Mouse (Mus musculus) limb, embryonic 14.5 days (tissue): ENCODE data around the gene Hspb2. TPM values are rescaled to one million over a fixed set of nuclear protein-coding genes. Genes with fewer than 3 reads are reported as not detected.

Source experiments
- ATAC-seq: fragments of 200-750 bp; cut with Nextera tagmentation; 2 replicates; pipeline ENCODE4 v1.8.0; 2017; ENCODE audit warnings: low read depth, moderate number of reproducible peaks, moderate TSS enrichment; ENCODE audit not compliant: low FRiP score
- DNase-seq: peaks from one replicate; pipeline ENCODE4 v3.0.0-alpha.2; 2015; ENCODE audit warnings: low spot score
- H3K27ac ChIP-seq: fragments of 300-500 bp; sonication (generic); replicated peaks from 2 replicates; pipeline ENCODE4 v1.5.1; 2014; ENCODE audit warnings: low read depth, mild to moderate bottlenecking, low read length, moderate library complexity, mixed read lengths
- H3K27me3 ChIP-seq: fragments of 300-500 bp; sonication (generic); 2 replicates; pipeline ENCODE4 v1.6.1; 2014; ENCODE audit warnings: low read length, mixed read lengths; ENCODE audit not compliant: control insufficient read depth, insufficient read depth
- H3K36me3 ChIP-seq: fragments of 300-500 bp; sonication (generic); 2 replicates; pipeline ENCODE4 v1.6.1; 2014; ENCODE audit warnings: mild to moderate bottlenecking, low read length, moderate library complexity, mixed read lengths; ENCODE audit not compliant: control insufficient read depth, insufficient read depth
- H3K4me1 ChIP-seq: fragments of 300-500 bp; sonication (generic); 2 replicates; pipeline ENCODE4 v1.6.1; 2014; ENCODE audit warnings: antibody characterized with exemption, low read length, mixed read lengths; ENCODE audit not compliant: control insufficient read depth, insufficient read depth
- H3K4me2 ChIP-seq: fragments of 300-500 bp; sonication (generic); replicated peaks from 2 replicates; pipeline ENCODE4 v1.6.1; 2014; ENCODE audit warnings: low read depth, mild to moderate bottlenecking, low read length, moderate library complexity; ENCODE audit not compliant: severe bottlenecking
- H3K4me3 ChIP-seq: fragments of 300-500 bp; sonication (generic); replicated peaks from 2 replicates; pipeline ENCODE4 v1.5.1; 2014; ENCODE audit warnings: low read length
- H3K9ac ChIP-seq: fragments of 300-500 bp; sonication (generic); 2 replicates; pipeline ENCODE4 v1.6.1; 2014; ENCODE audit warnings: mild to moderate bottlenecking, low read depth, low read length, moderate library complexity; ENCODE audit not compliant: severe bottlenecking
- H3K9me3 ChIP-seq: fragments of 300-500 bp; sonication (generic); 2 replicates; pipeline ENCODE4 v1.6.1; 2016; ENCODE audit warnings: low read length; ENCODE audit not compliant: control insufficient read depth
- POLR2A ChIP-seq: fragments of 200-500 bp; IDR thresholded peaks from 2 replicates; pipeline ENCODE4 v1.8.0; 2012; ENCODE audit warnings: inconsistent platforms, mild to moderate bottlenecking, moderate library complexity, borderline replicate concordance; ENCODE audit not compliant: insufficient read depth, insufficient read length; ENCODE audit errors: extremely low read depth
- WGBS: fragments of 180-500 bp; shearing (Covaris S2); extraction: QIAGEN DNeasy Blood & Tissue Kit; methylation state at CpG from one replicate; pipeline ENCODE4 v1.1.7; 2014; 5-methylcytosine and 5-hydroxymethylcytosine counted together
- polyA plus RNA-seq, 2 experiments: library from polyadenylated mRNA; depleted of rRNA in 1 of 2; stranded (reverse) in 1 of 2; unstranded in 1 of 2; fragments of >200 nt; fragmentation: Nextera tagmentation in 1 of 2; extraction: Ambion mirVana in 1 of 2; gene quantifications; 2 replicates each; pipeline versions ENCODE4 v1.2.1 to v1.2.3; 2012 to 2014

Hspb2 gene
- polyA plus RNA-seq, 2 experiments, result 53.0 to 78.7 TPM

- peak within 1 kb of the TSS; percentile 32 for H3K4me3 ChIP-seq
- H3K27me3 ChIP-seq, result peaks cover 3% of the 10 kb centered on the region; the same call in 1 of the 2 replicates
- H3K9ac ChIP-seq, result peak within 1 kb of the TSS; percentile 45; the same call in 1 of the 2 replicates
- no peak within 1 kb of the TSS for H3K27ac ChIP-seq
- H3K4me2 ChIP-seq, result peak within 1 kb of the TSS; percentile 54
- peaks cover 6% of the 10 kb centered on the region for H3K4me1 ChIP-seq
- 1% methylated on average over 19 of the region's 19 CpGs for WGBS
- H3K9me3 ChIP-seq, result no peaks in the 10 kb centered on the region
- no peaks in the 10 kb centered on the region for H3K36me3 ChIP-seq
- TF ChIP-seq POLR2A, result no peak
- peak; percentile 21 for DNase-seq
- peak; percentile 26; the same call in 1 of the 2 replicates for ATAC-seq
Observed at GRCm38 (mm10) chr9:50746214-50746677, 5.9 kb downstream of the Hspb2 start, which contains the start of gene 2310030G06Rik. Gene 2310030G06Rik, minus strand, starts transcription at chr9:50746536.

- TF ChIP-seq POLR2A, result no peak
- H3K4me2 ChIP-seq, result peak overlapping the region; percentile 54
- peaks cover 6% of the 10 kb centered on the region for H3K4me1 ChIP-seq
- no peak for DNase-seq
- H3K27me3 ChIP-seq, result peaks cover 3% of the 10 kb centered on the region; the same call in 1 of the 2 replicates
- no peaks in the 10 kb centered on the region for H3K36me3 ChIP-seq
- H3K9ac ChIP-seq, result 0 out of 2 replicates have a peak overlapping the region, but pooled peaks have one; percentile 45
- WGBS, result 14% methylated on average over 7 of the region's 7 CpGs
- H3K9me3 ChIP-seq, result no peaks in the 10 kb centered on the region
- ATAC-seq, result no peak
- peak overlapping the region; percentile 32 for H3K4me3 ChIP-seq
- no peak overlapping the region for H3K27ac ChIP-seq
Observed at GRCm38 (mm10) chr9:50745806-50746205, 6.3 kb downstream of the Hspb2 start.

GRCm38 (mm10) chr9:50742744-50743143, 9.4 kb downstream of the Hspb2 start:
- DNase-seq, result no peak
- Histone ChIP-seq H3K9ac (no peak overlapping the region), H3K4me2 (no peak overlapping the region), H3K27ac (no peak overlapping the region), H3K4me1 (peaks cover 6% of the 10 kb centered on the region), H3K4me3 (no peak overlapping the region), H3K27me3 (peaks cover 3% of the 10 kb centered on the region; the same call in 1 of the 2 replicates), H3K36me3 (no peaks in the 10 kb centered on the region), H3K9me3 (no peaks in the 10 kb centered on the region)
- 74% methylated on average over 2 of the region's 2 CpGs for WGBS
- no peak for TF ChIP-seq POLR2A
- no peak for ATAC-seq

- Histone ChIP-seq H3K27me3 (no peaks in the 10 kb centered on the region), H3K4me2 (no peak overlapping the region), H3K4me1 (peaks cover 6% of the 10 kb centered on the region), H3K36me3 (no peaks in the 10 kb centered on the region), H3K9me3 (no peaks in the 10 kb centered on the region), H3K27ac (no peak overlapping the region), H3K9ac (no peak overlapping the region), H3K4me3 (no peak overlapping the region)
- no peak for TF ChIP-seq POLR2A
- WGBS, result 84% methylated on average over 3 of the region's 3 CpGs
- DNase-seq, result no peak
- ATAC-seq, result no peak
Observed at GRCm38 (mm10) chr9:50742261-50742660, 9.9 kb downstream of the Hspb2 start.

DNA sequence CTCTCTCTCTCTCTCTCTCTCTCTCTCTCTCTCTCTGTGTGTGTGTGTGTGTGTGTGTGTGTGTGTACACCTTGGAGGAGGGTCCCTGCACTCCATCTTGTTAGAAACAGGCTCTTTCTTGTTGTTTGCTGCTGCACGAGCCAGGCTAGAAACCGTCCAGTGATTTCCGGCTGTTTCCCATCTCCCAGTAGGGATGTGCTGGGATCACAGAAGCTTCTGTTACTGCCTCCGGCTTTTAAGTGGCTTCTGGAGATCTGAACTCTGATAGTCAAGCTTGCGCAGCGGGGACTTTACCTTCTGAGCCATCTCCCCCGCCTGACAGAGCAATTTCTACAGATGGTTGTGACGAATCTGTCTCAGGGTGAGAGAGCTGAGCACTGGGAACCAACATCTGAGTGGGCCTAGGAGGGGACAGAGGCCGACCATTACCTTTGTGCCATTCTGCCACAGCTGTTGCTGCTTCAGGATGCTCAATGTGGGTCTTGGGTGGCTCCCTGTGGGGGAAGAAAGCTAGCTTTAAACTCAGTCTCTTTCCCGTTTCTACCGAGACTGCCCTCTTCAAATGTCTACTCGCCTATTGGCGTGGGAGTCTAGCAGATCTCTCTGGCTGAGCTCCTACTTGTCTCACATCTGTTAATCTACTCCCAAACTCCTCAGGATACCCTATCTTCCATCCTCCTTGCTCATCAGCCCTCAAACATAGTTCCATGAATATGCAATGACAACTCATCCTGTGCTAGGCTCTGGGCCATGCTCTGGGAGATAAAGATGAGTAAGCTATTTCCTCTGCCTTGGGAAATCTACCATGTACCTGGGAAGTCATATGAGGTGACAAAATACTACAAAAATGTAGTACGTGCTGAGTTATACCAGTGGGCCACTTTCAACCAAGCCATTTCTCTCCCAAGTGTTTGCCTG, 11.0 kb downstream of the Hspb2 start:
- H3K36me3 ChIP-seq, result no peaks in the 10 kb centered on the region
- no peak for ATAC-seq
- H3K9me3 ChIP-seq, result no peaks in the 10 kb centered on the region
- no peak overlapping the region for H3K4me2 ChIP-seq
- no peak overlapping the region for H3K27ac ChIP-seq
- no peak overlapping the region for H3K9ac ChIP-seq
- H3K4me1 ChIP-seq, result peaks cover 1% of the 10 kb centered on the region
- H3K4me3 ChIP-seq, result no peak overlapping the region
- TF ChIP-seq POLR2A, result no peak
- no peak for DNase-seq
- H3K27me3 ChIP-seq, result no peaks in the 10 kb centered on the region
- WGBS, result 86% methylated on average over 14 of the region's 14 CpGs
